Mouse (Mus musculus) neutrophil, adult 65 days (primary cell): ENCODE results near the gene Dhrs7. TPM values are rescaled to one million over a fixed set of nuclear protein-coding genes. Genes with fewer than 3 reads are reported as not detected.

Source experiments
- total RNA-seq: library from RNA; stranded (reverse); gene quantifications from 2 replicates; pipeline ENCODE4 v1.2.4, GENCODE M21; 2023

Gene Dhrs7
- 252 and 285 TPM in 2 replicates for total RNA-seq

GRCm38 (mm10) chr12:72664735-72665337, at the start of gene Dhrs7:
TSS of gene Dhrs7 (minus strand) at chr12:72664909.

DNA sequence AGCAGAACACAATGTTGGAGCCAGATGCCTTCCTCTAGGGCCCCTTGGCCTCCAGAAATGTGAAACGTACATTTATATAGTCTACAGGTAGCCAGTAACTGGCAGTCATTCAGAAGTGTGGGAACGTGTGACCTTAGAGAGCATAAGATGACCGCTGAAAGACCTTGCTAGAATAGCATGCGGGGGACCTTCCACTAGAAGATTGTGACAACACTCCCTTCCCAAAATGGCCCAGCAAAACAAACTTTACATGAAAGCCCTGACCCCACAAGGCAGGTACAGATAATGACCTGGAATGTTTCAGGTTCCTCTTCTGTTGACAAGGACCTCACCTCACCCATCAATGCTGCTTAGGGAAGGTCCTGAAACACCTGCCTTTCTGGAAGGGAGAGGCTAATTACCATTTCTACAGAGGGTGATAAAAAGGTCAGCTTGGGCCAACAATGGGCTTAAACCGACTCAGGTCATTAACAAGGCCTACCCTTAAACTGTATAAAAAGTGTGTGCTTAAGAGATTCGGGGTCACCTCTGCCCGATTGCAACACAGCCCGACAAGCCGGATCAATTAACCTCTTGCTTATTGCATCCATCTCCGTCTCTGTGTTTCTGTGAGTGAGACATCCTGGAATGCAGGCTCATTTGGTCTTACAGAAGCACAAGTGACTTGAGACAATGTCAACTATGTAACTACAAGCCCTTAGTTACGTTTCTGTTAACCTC, 14.9 kb downstream of the Dhrs7 start, which contains the start of gene Gm4756:
TSS of gene Gm4756 (minus strand) at position 51 of the 720 bp plus-strand sequence.

Other genes with a start within 250 kb of the Dhrs7 start
- not detected in 2 replicates for gene Lrrc9, start 223.0 kb downstream of the Dhrs7 start, total RNA-seq
- 0.41 and 0.50 TPM in 2 replicates for gene Pcnx4, start 128.5 kb downstream of the Dhrs7 start, total RNA-seq
- 0.68 TPM in 1 of 2 replicates, not detected in the other for gene Gm4756, start 15.2 kb downstream of the Dhrs7 start, total RNA-seq
- 115 and 131 TPM in 2 replicates for gene Ppm1a, start 92.5 kb upstream of the Dhrs7 start, total RNA-seq